Mouse (Mus musculus): ENCODE measurements around the gene Lsamp. TPM values are rescaled to one million over a fixed set of nuclear protein-coding genes. Genes with fewer than 3 reads are reported as not detected.

The Lsamp gene
- total and polyA plus RNA-seq, 2 experiments from 2014 or later: 0.61 to 0.95 TPM

DNA sequence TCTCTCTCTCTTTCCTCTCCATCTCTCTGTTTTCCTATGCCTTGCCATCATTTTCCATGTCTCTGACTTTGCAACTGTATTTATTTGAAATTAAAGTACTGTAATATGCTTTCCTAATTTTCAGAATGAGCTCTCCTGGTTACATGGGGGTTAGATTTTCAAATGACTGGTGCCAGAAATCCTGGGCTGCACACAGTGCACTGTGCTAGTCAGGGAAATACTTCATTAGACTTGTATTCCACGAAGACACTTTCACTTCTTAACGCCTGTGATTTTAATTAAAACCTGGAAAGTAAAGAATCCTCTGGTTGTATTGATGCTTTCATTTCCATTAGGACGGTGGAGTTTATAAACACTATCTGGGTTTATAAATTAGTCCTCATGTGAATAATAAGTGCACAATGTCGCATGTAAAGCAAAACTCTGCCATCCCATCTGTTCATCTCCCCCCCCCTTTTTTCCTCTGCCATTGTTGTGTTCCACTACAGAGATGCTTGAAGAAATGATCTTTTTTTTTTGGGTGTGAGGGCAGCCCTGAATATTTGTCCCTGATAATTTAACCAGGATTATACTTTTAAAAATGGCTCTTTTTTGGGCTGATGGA is 203.9 kb downstream of the Lsamp start:
- Histone ChIP-seq H3K9ac (replicated peaks; ENCODE audit: low read depth, low read length) (no peak overlapping the region), H3K9me3 (replicated peaks; ENCODE audit: control insufficient read depth, low read length) (no peaks in the 10 kb centered on the region), H3K4me1 (ENCODE audit: control insufficient read depth, insufficient read depth) (no peaks in the 10 kb centered on the region), H3K27me3 (ENCODE audit: control insufficient read depth, insufficient read depth, low read length) (no peaks in the 10 kb centered on the region), H3K27ac (ENCODE audit: low read depth) (no peak overlapping the region), H3K4me2 (ENCODE audit: low read depth, low read length) (no peak overlapping the region), H3K4me3 (ENCODE audit: low read depth, low read length) (no peak overlapping the region), H3K36me3 (replicated peaks; ENCODE audit: control insufficient read depth, insufficient read depth, low read length) (no peaks in the 10 kb centered on the region)
- WGBS: 65% methylated on average over 4 of the region's 4 CpGs
- TF ChIP-seq CTCF (IDR thresholded peaks at IDR 0.05; ENCODE audit: low read depth): no peak
- TF ChIP-seq EP300 (IDR thresholded peaks at IDR 0.05; ENCODE audit: low read depth): no peak
- ATAC-seq (ENCODE audit: insufficient read depth, low read depth) (no peak), DNase-seq (ENCODE audit: low spot score) (no peak)

DNA sequence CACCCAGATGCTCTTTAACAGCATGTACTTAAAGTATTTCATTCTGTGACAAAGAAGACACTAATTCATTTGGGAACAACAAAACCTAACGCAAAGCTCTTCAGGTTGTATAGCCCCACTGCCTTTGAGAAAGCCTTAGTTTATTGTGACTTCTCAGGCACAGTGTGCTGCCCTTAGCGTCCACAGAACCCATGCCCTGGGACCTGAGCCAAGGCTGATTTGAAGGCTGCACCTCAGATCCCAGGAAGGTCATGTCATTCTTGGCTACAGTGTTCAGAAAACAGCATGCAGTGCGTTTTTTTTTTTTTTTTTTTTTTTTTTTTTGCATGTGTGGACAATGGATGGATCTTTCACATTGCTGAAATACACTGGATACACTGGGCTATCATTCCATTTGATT is 210.2 kb downstream of the Lsamp start:
- Histone ChIP-seq H3K4me1 (ENCODE audit: control insufficient read depth, insufficient read depth) (no peaks in the 10 kb centered on the region), H3K27ac (ENCODE audit: low read depth) (no peak overlapping the region), H3K4me3 (ENCODE audit: low read depth, low read length) (no peak overlapping the region), H3K9ac (replicated peaks; ENCODE audit: low read depth, low read length) (no peak overlapping the region), H3K4me2 (ENCODE audit: low read depth, low read length) (no peak overlapping the region), H3K27me3 (ENCODE audit: control insufficient read depth, insufficient read depth, low read length) (no peaks in the 10 kb centered on the region), H3K36me3 (replicated peaks; ENCODE audit: control insufficient read depth, insufficient read depth, low read length) (no peaks in the 10 kb centered on the region), H3K9me3 (replicated peaks; ENCODE audit: control insufficient read depth, low read length) (no peaks in the 10 kb centered on the region)
- DNase-seq (ENCODE audit: low spot score) (no peak), ATAC-seq (ENCODE audit: insufficient read depth, low read depth) (no peak)
- no peak for TF ChIP-seq EP300 (IDR thresholded peaks at IDR 0.05; ENCODE audit: low read depth)
- TF ChIP-seq CTCF (IDR thresholded peaks at IDR 0.05; ENCODE audit: low read depth): no peak
- WGBS: 33% methylated on average over 3 of the region's 3 CpGs

DNA sequence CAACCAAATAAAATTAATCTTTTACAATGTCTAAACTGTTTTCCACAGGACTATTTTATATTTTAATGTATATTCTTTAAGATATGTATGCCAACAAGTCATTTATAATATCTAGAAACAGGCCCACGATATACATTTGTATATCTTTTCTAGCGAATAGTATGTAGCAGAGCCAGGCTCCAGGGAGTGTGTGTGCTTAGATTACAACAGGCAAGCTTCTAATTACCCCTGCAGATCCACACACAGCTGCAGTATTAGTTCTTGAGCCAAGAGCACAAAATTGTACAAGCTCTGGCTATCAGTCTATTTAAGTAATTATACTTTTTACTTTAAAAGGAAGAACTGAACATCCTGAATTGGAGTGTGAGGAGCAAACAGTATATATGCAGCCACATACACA is 210.7 kb downstream of the Lsamp start:
- ATAC-seq (ENCODE audit: insufficient read depth, low read depth) (no peak), DNase-seq (ENCODE audit: low spot score) (no peak)
- WGBS: 64% methylated on average over 2 of the region's 2 CpGs

DNA sequence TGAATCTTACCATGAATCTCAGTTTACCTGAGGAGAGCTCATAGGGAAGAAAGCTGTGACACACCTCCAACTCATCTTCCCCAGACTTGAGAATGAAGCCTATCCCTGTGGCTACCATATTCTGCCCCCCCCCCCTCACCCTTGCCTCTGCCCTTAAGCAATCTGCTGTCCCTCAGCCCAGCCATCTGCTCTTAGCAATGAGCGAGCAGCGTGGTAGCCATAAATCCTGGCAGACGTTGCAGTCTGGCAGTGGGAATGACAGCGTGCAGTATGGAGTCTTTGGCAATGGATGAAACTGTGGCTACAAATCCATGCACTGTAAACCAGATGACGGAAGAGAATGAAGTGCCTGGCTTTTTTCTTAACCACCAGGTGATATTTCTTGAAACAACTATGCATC is 244.5 kb downstream of the Lsamp start:
- ATAC-seq (ENCODE audit: insufficient read depth, low read depth) (no peak), DNase-seq (ENCODE audit: low spot score) (no peak)
- Histone ChIP-seq H3K27ac (ENCODE audit: low read depth) (no peak overlapping the region), H3K27me3 (ENCODE audit: control insufficient read depth, insufficient read depth, low read length) (no peaks in the 10 kb centered on the region), H3K4me1 (ENCODE audit: control insufficient read depth, insufficient read depth) (no peaks in the 10 kb centered on the region), H3K4me3 (ENCODE audit: low read depth, low read length) (no peak overlapping the region), H3K9me3 (replicated peaks; ENCODE audit: control insufficient read depth, low read length) (no peaks in the 10 kb centered on the region), H3K4me2 (ENCODE audit: low read depth, low read length) (no peak overlapping the region), H3K9ac (replicated peaks; ENCODE audit: low read depth, low read length) (no peak overlapping the region), H3K36me3 (replicated peaks; ENCODE audit: control insufficient read depth, insufficient read depth, low read length) (no peaks in the 10 kb centered on the region)
- no peak for TF ChIP-seq CTCF (IDR thresholded peaks at IDR 0.05; ENCODE audit: low read depth)
- TF ChIP-seq EP300 (IDR thresholded peaks at IDR 0.05; ENCODE audit: low read depth): no peak
- WGBS: 70% methylated on average over 5 of the region's 5 CpGs

More for the DNA sequence above, 210.7 kb downstream of the Lsamp start:
- Histone ChIP-seq H3K9me3 (replicated peaks; ENCODE audit: control insufficient read depth, low read length) (no peaks in the 10 kb centered on the region), H3K36me3 (replicated peaks; ENCODE audit: control insufficient read depth, insufficient read depth, low read length) (no peaks in the 10 kb centered on the region), H3K27me3 (ENCODE audit: control insufficient read depth, insufficient read depth, low read length) (no peaks in the 10 kb centered on the region), H3K27ac (ENCODE audit: low read depth) (no peak overlapping the region), H3K4me2 (ENCODE audit: low read depth, low read length) (no peak overlapping the region), H3K4me3 (ENCODE audit: low read depth, low read length) (no peak overlapping the region), H3K9ac (replicated peaks; ENCODE audit: low read depth, low read length) (no peak overlapping the region), H3K4me1 (ENCODE audit: control insufficient read depth, insufficient read depth) (no peaks in the 10 kb centered on the region)
- TF ChIP-seq EP300 (IDR thresholded peaks at IDR 0.05; ENCODE audit: low read depth) (no peak), CTCF (IDR thresholded peaks at IDR 0.05; ENCODE audit: low read depth) (no peak)

DNA sequence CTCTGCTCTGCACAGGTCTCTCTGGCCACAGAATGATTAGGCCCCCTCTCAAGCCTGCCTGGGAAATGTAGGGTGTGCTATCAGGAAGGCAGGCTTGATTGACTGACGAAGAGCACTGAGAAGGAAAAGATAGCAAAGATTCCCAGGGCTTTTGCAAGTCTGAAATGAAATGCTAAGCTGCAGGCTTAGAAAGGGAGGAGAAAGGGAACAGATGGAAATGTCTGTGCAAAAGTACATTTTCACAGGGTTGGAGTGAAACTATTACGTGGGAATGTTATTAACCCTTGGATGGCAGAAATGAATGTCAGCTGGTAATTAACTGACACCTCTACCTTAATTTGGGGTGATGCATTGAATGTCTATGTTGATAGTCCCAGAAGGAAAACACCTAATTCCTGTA is 248.9 kb downstream of the Lsamp start:
- H3K9me3 ChIP-seq (replicated peaks; ENCODE audit: control insufficient read depth, low read length): no peaks in the 10 kb centered on the region
- DNase-seq (ENCODE audit: low spot score): no peak
- no peak overlapping the region for H3K27ac ChIP-seq (ENCODE audit: low read depth)
- no peak for TF ChIP-seq EP300 (IDR thresholded peaks at IDR 0.05; ENCODE audit: low read depth)
- no peak for TF ChIP-seq CTCF (IDR thresholded peaks at IDR 0.05; ENCODE audit: low read depth)
- no peak overlapping the region for H3K4me3 ChIP-seq (ENCODE audit: low read depth, low read length)
- 35% methylated on average over 2 of the region's 2 CpGs for WGBS
- no peaks in the 10 kb centered on the region for H3K4me1 ChIP-seq (ENCODE audit: control insufficient read depth, insufficient read depth)
- ATAC-seq (ENCODE audit: insufficient read depth, low read depth): no peak
- no peaks in the 10 kb centered on the region for H3K36me3 ChIP-seq (replicated peaks; ENCODE audit: control insufficient read depth, insufficient read depth, low read length)
- no peaks in the 10 kb centered on the region for H3K27me3 ChIP-seq (ENCODE audit: control insufficient read depth, insufficient read depth, low read length)
- no peak overlapping the region for H3K9ac ChIP-seq (replicated peaks; ENCODE audit: low read depth, low read length)
- no peak overlapping the region for H3K4me2 ChIP-seq (ENCODE audit: low read depth, low read length)
